Mouse (Mus musculus) stomach, embryonic 14.5 days (tissue): Measurements from ENCODE around the gene Slc26a3. TPM values are rescaled to one million over a fixed set of nuclear protein-coding genes. Genes with fewer than 3 reads are reported as not detected.
"Not testable (repeated sequence)": the region's sequence is repeated elsewhere in the genome, so short reads cannot be mapped to it uniquely, and the experiment has no call there.

Source experiments
- ATAC-seq: fragments of 200-750 bp; cut with Nextera tagmentation; 2 replicates; pipeline ENCODE4 v1.8.0; 2017; ENCODE audit warnings: low read depth, moderate TSS enrichment; ENCODE audit not compliant: insufficient number of reproducible peaks, insufficient read depth, low FRiP score
- H3K27ac ChIP-seq: fragments of 300-500 bp; sonication (generic); 2 replicates; pipeline ENCODE4 v1.5.1; 2014; ENCODE audit warnings: mild to moderate bottlenecking, low read length, moderate library complexity, mixed read lengths
- H3K27me3 ChIP-seq: fragments of 300-500 bp; sonication (generic); 2 replicates; pipeline ENCODE4 v1.6.1; 2014; ENCODE audit warnings: low read length, control low read depth, mixed read lengths; ENCODE audit not compliant: control insufficient read depth, insufficient read depth
- H3K36me3 ChIP-seq: fragments of 300-500 bp; sonication (generic); 2 replicates; pipeline ENCODE4 v1.6.1; 2014; ENCODE audit warnings: mild to moderate bottlenecking, control low read depth, low read length, moderate library complexity, mixed read lengths; ENCODE audit not compliant: control insufficient read depth, insufficient read depth
- H3K4me1 ChIP-seq: fragments of 300-500 bp; sonication (generic); 2 replicates; pipeline ENCODE4 v1.6.1; 2014; ENCODE audit warnings: low read length, control low read depth, mixed read lengths; ENCODE audit not compliant: control insufficient read depth, insufficient read depth
- H3K4me2 ChIP-seq: fragments of 300-500 bp; sonication (generic); replicated peaks from 2 replicates; pipeline ENCODE4 v1.6.1; 2014; ENCODE audit warnings: low read depth, low read length, control low read depth
- H3K4me3 ChIP-seq: fragments of 300-500 bp; sonication (generic); 2 replicates; pipeline ENCODE4 v1.5.1; 2014; ENCODE audit warnings: low read depth, low read length, control low read depth
- H3K9ac ChIP-seq: fragments of 300-500 bp; sonication (generic); replicated peaks from 2 replicates; pipeline ENCODE4 v1.6.1; 2014; ENCODE audit warnings: low read depth, mild to moderate bottlenecking, control low read depth, low read length, moderate library complexity, mixed read lengths
- H3K9me3 ChIP-seq: fragments of 300-500 bp; sonication (generic); 2 replicates; pipeline ENCODE4 v1.6.1; 2016; ENCODE audit warnings: low read depth, low read length, control low read depth; ENCODE audit not compliant: control insufficient read depth
- WGBS: fragments of 180-500 bp; shearing (Covaris S2); extraction: QIAGEN DNeasy Blood & Tissue Kit; methylation state at CpG from one replicate; pipeline ENCODE4 v1.1.7; 2014; 5-methylcytosine and 5-hydroxymethylcytosine counted together
- polyA plus RNA-seq: library from polyadenylated mRNA; unstranded; fragments of >200 nt; fragmentation: Nextera tagmentation; extraction: Ambion mirVana; gene quantifications from 2 replicates; pipeline ENCODE4 v1.2.1, GENCODE M21; 2014

The Slc26a3 gene
- polyA plus RNA-seq, 1 experiment from 2014 or later, result 0.16 TPM

DNA sequence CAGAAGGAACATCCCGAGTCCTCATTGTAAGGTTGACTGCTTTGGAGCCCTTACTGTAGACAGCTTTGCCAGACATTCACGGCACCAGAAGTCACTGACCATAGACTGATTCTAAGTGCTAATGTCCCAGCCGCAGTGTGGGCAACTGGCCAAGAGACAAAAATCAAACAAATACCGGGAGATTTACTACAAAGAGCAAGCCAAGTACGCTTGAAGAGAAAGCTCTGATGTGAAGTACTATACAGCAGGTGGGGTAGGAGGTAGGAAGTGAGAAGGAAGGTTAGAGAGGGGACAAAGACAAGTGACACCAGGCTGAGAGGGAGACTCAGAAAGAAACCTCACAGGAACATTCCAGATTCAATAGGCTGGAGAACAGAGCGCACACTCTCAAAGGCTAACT lies 54.2 kb downstream of the Slc26a3 start:
- no peak for ATAC-seq
- no peak overlapping the region for H3K9ac ChIP-seq
- H3K4me3 ChIP-seq, result no peak overlapping the region
- H3K4me1 ChIP-seq, result 0 out of 2 replicates have a peak, but pooled peaks cover 6% of the 10 kb centered on the region
- no peak overlapping the region for H3K27ac ChIP-seq
- H3K4me2 ChIP-seq, result no peak overlapping the region
- H3K36me3 ChIP-seq, result no peaks in the 10 kb centered on the region
- WGBS, result 48% methylated on average over 6 of the region's 6 CpGs
- H3K27me3 ChIP-seq, result no peaks in the 10 kb centered on the region
- H3K9me3 ChIP-seq, result no peaks in the 10 kb centered on the region

GRCm38 (mm10) chr12:31449341-31449740 lies 58.7 kb downstream of the Slc26a3 start:
- Histone ChIP-seq H3K9ac (no peak overlapping the region), H3K27ac (no peak overlapping the region), H3K36me3 (no peaks in the 10 kb centered on the region), H3K4me2 (no peak overlapping the region), H3K27me3 (no peaks in the 10 kb centered on the region), H3K4me1 (no peaks in the 10 kb centered on the region), H3K4me3 (no peak overlapping the region), H3K9me3 (no peaks in the 10 kb centered on the region)
- no peak for ATAC-seq
- WGBS, result 80% methylated on average over 3 of the region's 3 CpGs

GRCm38 (mm10) chr12:31456271-31456670 lies 65.6 kb downstream of the Slc26a3 start:
- Histone ChIP-seq H3K9ac (no peak overlapping the region), H3K4me1 (no peaks in the 10 kb centered on the region), H3K27me3 (no peaks in the 10 kb centered on the region), H3K4me3 (no peak overlapping the region), H3K36me3 (no peaks in the 10 kb centered on the region), H3K9me3 (no peaks in the 10 kb centered on the region), H3K27ac (no peak overlapping the region), H3K4me2 (no peak overlapping the region)
- 88% methylated on average over 9 of the region's 9 CpGs for WGBS
- ATAC-seq, result no peak

GRCm38 (mm10) chr12:31458474-31458873 lies 67.8 kb downstream of the Slc26a3 start:
- no peaks in the 10 kb centered on the region for H3K27me3 ChIP-seq
- H3K4me1 ChIP-seq, result no peaks in the 10 kb centered on the region
- H3K9me3 ChIP-seq, result no peaks in the 10 kb centered on the region
- H3K27ac ChIP-seq, result no peak overlapping the region
- H3K4me2 ChIP-seq, result no peak overlapping the region
- H3K9ac ChIP-seq, result no peak overlapping the region
- H3K36me3 ChIP-seq, result no peaks in the 10 kb centered on the region
- H3K4me3 ChIP-seq, result no peak overlapping the region
- 70% methylated on average over 4 of the region's 4 CpGs for WGBS
- no peak for ATAC-seq

- H3K36me3 ChIP-seq, H3K27ac ChIP-seq, H3K9ac ChIP-seq, H3K27me3 ChIP-seq, H3K4me2 ChIP-seq, H3K4me1 ChIP-seq, H3K9me3 ChIP-seq, H3K4me3 ChIP-seq, ATAC-seq: not testable (repeated sequence)
- WGBS, result 43% methylated on average over 3 of the region's 3 CpGs
Observed at GRCm38 (mm10) chr12:31460270-31460669, 69.6 kb downstream of the Slc26a3 start.

- no peak overlapping the region for H3K4me2 ChIP-seq
- H3K36me3 ChIP-seq, result no peaks in the 10 kb centered on the region
- H3K4me1 ChIP-seq, result no peaks in the 10 kb centered on the region
- no peaks in the 10 kb centered on the region for H3K9me3 ChIP-seq
- no peak overlapping the region for H3K4me3 ChIP-seq
- 86% methylated on average over 9 of the region's 9 CpGs for WGBS
- no peak for ATAC-seq
- H3K27ac ChIP-seq, result no peak overlapping the region
- no peak overlapping the region for H3K9ac ChIP-seq
- H3K27me3 ChIP-seq, result no peaks in the 10 kb centered on the region
Observed at GRCm38 (mm10) chr12:31461371-31461770, 70.7 kb downstream of the Slc26a3 start.

DNA sequence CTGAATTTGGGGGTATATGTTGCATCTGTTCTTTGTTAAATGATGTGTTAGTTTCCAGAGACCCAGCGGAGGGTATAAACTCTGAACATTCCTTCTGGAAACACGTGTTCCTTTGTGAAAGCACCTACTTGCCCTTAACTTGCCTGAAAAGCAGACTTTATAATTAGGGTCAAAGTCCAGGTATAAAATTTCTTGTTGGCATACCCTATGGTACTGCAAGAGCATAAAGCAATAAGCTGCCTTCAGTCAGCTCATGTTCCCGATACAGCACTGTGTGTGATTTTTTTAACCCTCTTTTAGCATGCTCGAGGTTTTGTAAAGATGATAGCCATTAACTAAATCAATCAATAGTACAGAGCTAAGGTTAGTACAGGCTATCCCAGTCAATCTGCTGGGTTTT lies 71.9 kb downstream of the Slc26a3 start:
- Histone ChIP-seq H3K4me1 (no peaks in the 10 kb centered on the region), H3K4me3 (no peak overlapping the region), H3K4me2 (no peak overlapping the region), H3K27me3 (no peaks in the 10 kb centered on the region), H3K9me3 (no peaks in the 10 kb centered on the region), H3K27ac (no peak overlapping the region), H3K36me3 (no peaks in the 10 kb centered on the region), H3K9ac (no peak overlapping the region)
- ATAC-seq, result no peak
- 72% methylated on average over 4 of the region's 4 CpGs for WGBS

DNA sequence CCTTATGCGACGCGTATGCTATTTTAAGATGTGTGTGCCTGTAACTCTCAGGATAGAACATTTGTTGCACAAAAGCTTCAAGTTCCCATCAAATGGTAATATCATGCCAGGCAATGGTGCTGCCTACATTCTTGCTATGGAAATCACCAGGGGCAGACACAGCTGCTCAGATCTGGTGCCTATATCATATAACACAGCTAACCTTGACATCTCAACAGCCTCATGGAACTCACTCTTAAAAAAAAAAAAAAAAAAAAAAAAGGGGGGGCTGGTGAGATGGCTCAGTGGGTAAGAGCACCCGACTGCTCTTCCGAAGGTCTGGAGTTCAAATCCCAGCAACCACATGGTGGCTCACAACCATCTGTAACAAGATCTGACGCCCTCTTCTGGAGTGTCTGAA lies 87.5 kb downstream of the Slc26a3 start:
- WGBS, result 91% methylated on average over 4 of the region's 6 CpGs
- H3K4me1 ChIP-seq, H3K36me3 ChIP-seq, H3K27ac ChIP-seq, ATAC-seq, H3K9ac ChIP-seq, H3K27me3 ChIP-seq, H3K9me3 ChIP-seq, H3K4me2 ChIP-seq, H3K4me3 ChIP-seq: not testable (repeated sequence)

DNA sequence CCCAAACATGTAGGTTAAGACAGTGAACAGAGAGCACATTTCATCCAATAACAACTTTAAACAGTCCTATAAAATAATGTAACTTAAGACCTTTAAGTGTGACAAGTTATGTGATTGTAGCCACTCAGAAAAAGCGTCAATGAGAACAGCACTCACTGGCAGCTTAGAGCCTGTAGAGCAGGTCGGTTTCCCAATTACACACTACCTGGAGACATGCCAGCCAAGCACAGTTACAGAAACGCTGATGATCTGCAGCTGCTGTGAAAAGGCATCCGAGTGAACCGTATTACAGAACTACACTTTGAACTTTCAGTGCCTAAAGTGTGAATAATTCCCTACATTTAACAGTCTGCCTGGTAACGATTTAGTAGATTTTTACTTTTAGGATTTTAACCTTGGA lies 95.8 kb downstream of the Slc26a3 start:
- H3K36me3 ChIP-seq, result peaks cover 40% of the 10 kb centered on the region
- no peak overlapping the region for H3K27ac ChIP-seq
- H3K9ac ChIP-seq, result no peak overlapping the region
- H3K27me3 ChIP-seq, result no peaks in the 10 kb centered on the region
- H3K9me3 ChIP-seq, result no peaks in the 10 kb centered on the region
- no peak for ATAC-seq
- H3K4me2 ChIP-seq, result no peak overlapping the region
- H3K4me1 ChIP-seq, result no peaks in the 10 kb centered on the region
- WGBS, result 50% methylated on average over 6 of the region's 6 CpGs
- no peak overlapping the region for H3K4me3 ChIP-seq
